Mouse (Mus musculus) ES-E14 (cell line): ENCODE measurements around the gene Mvb12a. TPM values are rescaled to one million over a fixed set of nuclear protein-coding genes. Genes with fewer than 3 reads are reported as not detected.
A peak's percentile ranks its signal among the peaks of the same experiment; 100 is the strongest.

Source experiments
- DNase-seq: peaks from one replicate; pipeline ENCODE4 v3.0.0-alpha.2; 2013; ENCODE audit warnings: low read depth, low spot score
- H3K27ac ChIP-seq: 2 replicates; pipeline ENCODE4 v1.5.1; 2012; ENCODE audit warnings: low read depth, mild to moderate bottlenecking, low read length, moderate library complexity, mixed read lengths; ENCODE audit not compliant: poor library complexity, insufficient read depth, severe bottlenecking
- H3K36me3 ChIP-seq: 2 replicates; pipeline ENCODE4 v1.6.1; 2012; ENCODE audit warnings: mild to moderate bottlenecking, low read length, moderate library complexity, mixed read lengths; ENCODE audit not compliant: control insufficient read depth, poor library complexity, insufficient read depth, severe bottlenecking
- H3K4me1 ChIP-seq, 2 experiments: fragments of 150-350 bp in 1 of 2; sonication (generic) in 1 of 2; 2 replicates each; pipeline ENCODE4 v1.6.1; 2012; ENCODE audit warnings: low read length in 2 of 2, mild to moderate bottlenecking in 1 of 2, mixed read lengths in 1 of 2; ENCODE audit not compliant: control insufficient read depth in 2 of 2, insufficient read depth in 2 of 2, poor library complexity in 1 of 2
- H3K4me3 ChIP-seq, 2 experiments: fragments of 150-350 bp in 1 of 2; sonication (generic) in 1 of 2; 2 replicates each; pipeline ENCODE4 v1.5.1; 2012; ENCODE audit warnings: low read length in 2 of 2, low read depth in 1 of 2, mild to moderate bottlenecking in 1 of 2, mixed read lengths in 1 of 2; ENCODE audit not compliant: insufficient read depth in 1 of 2, poor library complexity in 1 of 2, severe bottlenecking in 1 of 2
- H3K9ac ChIP-seq: 2 replicates; pipeline ENCODE4 v1.6.1; 2012; ENCODE audit warnings: low read depth, mild to moderate bottlenecking, low read length, mixed read lengths; ENCODE audit not compliant: poor library complexity, insufficient read depth, severe bottlenecking
- H3K9me3 ChIP-seq: fragments of 150-350 bp; sonication (generic); 2 replicates; pipeline ENCODE4 v1.6.1; 2012; ENCODE audit warnings: low read depth, mild to moderate bottlenecking, low read length; ENCODE audit not compliant: control insufficient read depth, insufficient read depth
- CHD2 ChIP-seq: IDR thresholded peaks from 2 replicates; pipeline ENCODE4 v1.6.1; 2014; ENCODE audit warnings: mild to moderate bottlenecking, low read depth, low read length, inconsistent platforms
- HCFC1 ChIP-seq: IDR thresholded peaks from 2 replicates; pipeline ENCODE4 v1.6.1; 2012; ENCODE audit warnings: low read length, inconsistent platforms, borderline replicate concordance; ENCODE audit not compliant: insufficient read depth
- MAFK ChIP-seq: IDR thresholded peaks from 2 replicates; pipeline ENCODE4 v1.6.1; 2014; ENCODE audit warnings: mild to moderate bottlenecking, low read depth, low read length, inconsistent platforms; ENCODE audit not compliant: insufficient read depth
- ZC3H11A ChIP-seq: IDR thresholded peaks from 2 replicates; pipeline ENCODE4 v1.6.1; 2012; ENCODE audit warnings: low read depth, mild to moderate bottlenecking, inconsistent platforms, low read length, borderline replicate concordance
- ZNF384 ChIP-seq: IDR thresholded peaks from 2 replicates; pipeline ENCODE4 v1.6.1; 2012; ENCODE audit warnings: low read depth, low read length, inconsistent platforms
- in situ Hi-C, 2 experiments: fragments of 600-800 bp; cut with MboI; formaldehyde crosslinking; loops; one replicate each; pipeline ENCODE4 v1.15.1; 2025; ENCODE audit warnings: low sequenced_read_pairs in 2 of 2, inconsistent platforms in 1 of 2; ENCODE audit not compliant: unreplicated experiment in 2 of 2
- total RNA-seq: library from RNA; depleted of rRNA; stranded (reverse); fragments of 300-350 nt; gene quantifications from 2 replicates; pipeline ENCODE4 v1.2.3, GENCODE M21; 2012

Gene Mvb12a
- total RNA-seq, 1 experiment = 50.4 TPM

DNA sequence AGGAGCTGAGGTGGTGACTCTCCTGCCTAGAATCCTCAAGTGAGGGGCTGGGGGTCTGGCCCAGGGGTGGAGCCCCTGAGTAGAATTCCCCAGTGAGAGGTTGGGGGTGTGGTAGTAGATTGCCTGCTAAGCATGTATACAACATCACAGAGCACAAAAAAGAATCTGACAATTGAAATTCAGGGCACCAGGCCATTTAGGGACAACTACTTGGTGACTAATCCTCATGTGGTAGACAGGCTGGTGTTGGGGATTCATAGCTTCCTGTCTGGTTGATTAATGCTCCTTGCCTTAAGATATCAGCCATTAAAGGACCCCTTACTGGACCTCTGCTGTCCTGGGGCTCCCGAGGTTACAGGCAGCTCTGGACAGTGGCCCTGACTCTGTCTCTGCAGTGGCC is 36.3 kb downstream of the Mvb12a start:
- H3K4me3 ChIP-seq = no peak overlapping the region; a peak in 1 of 4 replicates
- H3K36me3 ChIP-seq = peaks cover 3% of the 10 kb centered on the region; the same call in 1 of the 2 replicates
- no peak overlapping the region for H3K9ac ChIP-seq
- no peak overlapping the region for H3K27ac ChIP-seq
- no peaks in the 10 kb centered on the region for H3K9me3 ChIP-seq
- in situ Hi-C loops = no loop called here
- TF ChIP-seq ZC3H11A = no peak
- no peak for TF ChIP-seq CHD2
- no peak for TF ChIP-seq ZNF384
- no peak for TF ChIP-seq MAFK
- TF ChIP-seq HCFC1 = no peak
- no peak for DNase-seq
- H3K4me1 ChIP-seq = peaks cover 0 to 16% of the 10 kb centered on the region in 2 experiments; a peak in 1 of 4 replicates

DNA sequence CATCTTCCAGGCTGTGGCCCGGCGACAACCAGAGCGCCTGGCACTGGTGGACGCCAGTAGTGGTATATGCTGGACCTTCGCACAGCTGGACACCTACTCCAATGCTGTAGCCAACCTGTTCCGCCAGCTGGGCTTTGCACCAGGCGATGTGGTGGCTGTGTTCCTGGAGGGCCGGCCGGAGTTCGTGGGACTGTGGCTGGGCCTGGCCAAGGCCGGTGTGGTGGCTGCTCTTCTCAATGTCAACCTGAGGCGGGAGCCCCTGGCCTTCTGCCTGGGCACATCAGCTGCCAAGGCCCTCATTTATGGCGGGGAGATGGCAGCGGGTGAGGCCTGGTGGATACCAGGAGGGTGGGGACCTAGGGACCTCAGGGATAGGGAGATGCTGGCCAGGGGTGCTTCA is 36.8 kb downstream of the Mvb12a start:
- Histone ChIP-seq H3K4me1 (peaks cover 0 to 16% of the 10 kb centered on the region in 2 experiments; a peak in 1 of 4 replicates), H3K27ac (no peak overlapping the region), H3K36me3 (peaks cover 5% of the 10 kb centered on the region; the same call in 1 of the 2 replicates), H3K9me3 (no peaks in the 10 kb centered on the region), H3K4me3 (peak overlapping the region; percentile 17 to 33; a peak in 3 of 4 replicates), H3K9ac (peak overlapping the region; percentile 45)
- no peak for DNase-seq
- in situ Hi-C loops = no loop called here
- no peak for TF ChIP-seq MAFK

DNA sequence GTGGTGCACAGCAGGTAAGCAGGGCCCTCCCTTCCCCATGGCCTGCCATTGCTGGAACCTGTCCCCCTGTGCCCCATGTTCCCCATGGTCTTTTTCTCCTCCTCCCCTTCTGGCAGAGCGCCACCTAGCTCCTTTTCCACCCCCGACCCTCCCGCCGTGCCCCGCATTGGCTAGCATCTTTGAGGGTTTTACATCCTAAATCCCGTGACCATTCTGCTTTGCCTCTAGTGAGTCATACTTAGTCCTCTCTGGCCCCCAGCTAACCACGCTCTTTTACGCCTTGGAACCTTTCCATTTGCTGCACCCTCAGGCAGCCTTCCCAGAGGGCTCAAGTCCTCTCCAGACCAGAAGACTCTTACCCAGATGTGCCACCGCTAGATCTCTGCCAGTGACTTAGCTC is 37.5 kb downstream of the Mvb12a start:
- Histone ChIP-seq H3K9ac (no peak overlapping the region), H3K4me1 (peaks cover 0 to 19% of the 10 kb centered on the region in 2 experiments; a peak in 1 of 4 replicates), H3K4me3 (peak overlapping the region; percentile 29 to 31; a peak in 3 of 4 replicates), H3K27ac (no peak overlapping the region), H3K9me3 (no peaks in the 10 kb centered on the region), H3K36me3 (peaks cover 9% of the 10 kb centered on the region; the same call in 1 of the 2 replicates)
- in situ Hi-C loops = no loop called here
- DNase-seq = no peak
- no peak for TF ChIP-seq CHD2
- TF ChIP-seq ZC3H11A = no peak
- TF ChIP-seq ZNF384 = no peak
- no peak for TF ChIP-seq MAFK
- TF ChIP-seq HCFC1 = no peak

DNA sequence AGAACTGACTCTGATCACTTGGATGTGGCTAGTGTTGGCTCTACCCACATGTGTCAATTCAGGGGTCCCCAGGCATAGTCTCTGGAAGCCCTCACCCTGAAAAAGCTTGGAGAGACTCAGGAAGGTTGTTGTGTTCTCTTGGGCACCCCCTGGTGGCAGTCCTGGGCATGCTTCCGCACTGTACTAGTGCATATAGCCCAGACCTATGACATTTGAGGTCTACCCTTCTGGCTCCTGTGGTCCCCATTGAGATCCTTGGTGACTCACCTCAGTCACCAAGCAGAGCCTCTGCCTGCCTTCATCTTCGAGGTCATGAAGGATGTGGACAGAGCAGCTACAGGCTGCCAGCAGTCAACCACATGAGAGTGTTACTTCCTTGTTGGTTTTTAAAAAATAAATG is 44.2 kb downstream of the Mvb12a start:
- TF ChIP-seq HCFC1 (no peak), ZC3H11A (no peak), CHD2 (no peak), ZNF384 (no peak), MAFK (no peak)
- DNase-seq = no peak
- Histone ChIP-seq H3K36me3 (peaks cover 13% of the 10 kb centered on the region; the same call in 1 of the 2 replicates), H3K27ac (no peak overlapping the region), H3K4me1 (peaks cover 0 to 7% of the 10 kb centered on the region in 2 experiments; a peak in 1 of 4 replicates), H3K9me3 (no peaks in the 10 kb centered on the region), H3K9ac (no peak overlapping the region), H3K4me3 (no peak overlapping the region)
- in situ Hi-C loops = no loop called here

DNA sequence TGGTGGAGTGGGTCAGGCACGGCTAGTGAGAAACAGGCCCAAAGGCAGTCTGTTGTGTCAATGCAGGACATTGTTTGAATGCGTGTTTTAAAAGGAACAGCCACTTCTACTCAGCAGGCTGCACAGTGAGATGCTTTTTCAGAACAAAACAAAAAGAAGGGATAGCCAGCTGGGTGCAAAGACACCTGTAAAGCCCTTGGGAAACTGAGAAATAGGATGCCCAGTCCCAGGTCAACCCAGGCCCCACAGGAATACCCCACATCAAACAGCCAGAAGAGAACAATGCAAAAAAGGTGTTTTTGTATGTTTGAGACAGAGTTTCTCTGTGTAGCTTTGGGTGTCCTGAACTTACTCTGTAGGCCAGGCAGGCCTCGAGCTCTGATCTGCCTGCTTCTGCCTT is 46.0 kb downstream of the Mvb12a start:
- Histone ChIP-seq H3K36me3 (peaks cover 17% of the 10 kb centered on the region; the same call in 1 of the 2 replicates), H3K4me3 (no peak overlapping the region), H3K9me3 (no peaks in the 10 kb centered on the region), H3K4me1 (peaks cover 0 to 11% of the 10 kb centered on the region in 2 experiments; a peak in 1 of 4 replicates), H3K9ac (no peak overlapping the region), H3K27ac (no peak overlapping the region)
- in situ Hi-C loops = no loop called here
- TF ChIP-seq ZNF384 (no peak), ZC3H11A (no peak), CHD2 (no peak), MAFK (no peak), HCFC1 (no peak)
- DNase-seq = no peak
